Mouse (Mus musculus): ENCODE results near the gene Gtpbp8. TPM values are rescaled to one million over a fixed set of nuclear protein-coding genes. Genes with fewer than 3 reads are reported as not detected.

Gene Gtpbp8
- polyA plus RNA-seq, 1 experiment, result 18.3 TPM

DNA sequence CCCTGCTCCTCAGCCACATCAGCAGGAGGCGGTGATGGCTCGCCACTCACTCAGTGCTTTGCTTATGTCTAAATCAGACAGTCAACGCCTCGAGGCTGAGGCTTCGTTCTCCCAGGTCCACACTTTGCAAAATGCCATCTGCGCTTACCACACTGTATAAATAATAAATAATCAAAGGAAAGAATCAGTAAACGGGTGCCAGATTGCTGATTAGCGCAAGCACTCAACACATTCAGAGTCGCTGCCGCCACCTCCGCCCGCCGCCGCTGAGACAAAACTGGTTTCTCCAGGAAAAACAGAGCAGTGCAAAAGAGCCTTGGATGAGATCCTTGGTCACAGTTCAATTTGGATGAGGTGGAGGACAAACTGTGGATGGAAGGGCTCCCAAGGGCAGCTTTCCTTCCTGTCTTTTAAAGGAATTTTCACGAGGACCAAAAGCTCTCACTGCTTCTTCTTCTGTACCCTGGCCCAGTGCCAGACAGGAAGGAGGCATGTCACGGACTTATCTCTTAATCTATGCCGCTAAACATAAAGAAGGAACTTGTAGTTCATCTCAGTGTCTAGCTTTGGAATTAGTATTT is 54.5 kb downstream of the Gtpbp8 start:
- DNase-seq (ENCODE audit: extremely low spot score in 1 of 2, low spot score in 1 of 2), result peak; percentile 36 to 75

DNA sequence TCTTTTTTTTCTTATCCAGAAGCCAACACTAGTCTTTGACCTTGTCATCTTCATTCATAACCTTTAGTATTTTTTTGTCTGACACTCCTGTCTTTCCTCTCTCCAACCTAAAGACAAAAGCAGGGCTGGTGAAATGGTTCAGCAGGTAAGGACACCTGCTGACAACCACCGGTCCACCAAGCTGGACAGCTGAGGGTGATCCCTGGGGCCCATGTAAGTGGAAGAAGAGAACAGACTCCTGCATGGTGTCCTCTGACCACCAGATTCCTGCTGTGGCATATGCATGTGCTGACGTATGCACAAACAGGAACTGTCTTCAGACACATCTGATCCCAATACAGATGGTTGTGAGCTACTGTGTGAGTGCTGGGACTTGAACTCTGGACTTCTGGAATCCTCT is 55.1 kb downstream of the Gtpbp8 start:
- DNase-seq (ENCODE audit: extremely low spot score in 1 of 2, low spot score in 1 of 2), result no peak

DNA sequence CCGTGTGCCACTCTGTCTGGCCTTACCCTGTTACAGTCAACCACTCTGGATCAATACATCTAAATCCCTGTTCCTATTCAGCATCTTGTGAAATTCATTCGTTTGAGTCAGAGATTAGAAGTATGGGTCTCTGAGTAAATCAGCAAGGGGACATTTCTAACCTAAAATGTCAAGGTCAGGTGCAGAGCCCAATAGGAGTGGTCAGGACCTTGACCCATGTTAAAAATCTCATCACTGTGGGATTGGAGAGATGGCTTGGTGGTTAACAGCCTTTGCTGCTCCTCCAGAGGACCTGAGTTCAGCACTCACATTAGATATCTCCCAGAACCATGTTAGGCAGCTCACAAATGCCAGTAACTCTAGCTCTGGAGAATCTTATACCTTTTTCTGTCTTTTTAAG is 55.7 kb downstream of the Gtpbp8 start:
- no peak for DNase-seq (ENCODE audit: extremely low spot score in 1 of 2, low spot score in 1 of 2)

DNA sequence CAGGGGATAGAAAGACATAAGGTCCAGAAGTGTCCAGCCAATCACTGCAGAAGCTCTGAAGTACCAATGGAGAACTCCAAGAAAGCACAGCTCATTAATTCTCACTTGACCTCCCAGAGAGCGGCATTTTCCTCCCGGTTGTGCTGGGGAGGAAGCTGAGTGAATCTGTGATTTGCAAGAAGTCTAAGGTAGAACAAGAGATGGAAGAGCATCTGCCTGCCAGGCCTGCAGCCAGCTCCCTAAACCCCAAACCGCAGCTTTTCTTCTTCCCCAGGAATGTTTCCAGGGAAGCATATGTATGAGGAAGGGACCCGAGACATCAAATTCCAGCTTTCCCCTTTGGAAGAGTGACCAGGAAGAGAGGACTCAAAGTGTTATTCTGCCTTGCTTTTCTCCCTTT is 57.7 kb downstream of the Gtpbp8 start:
- no peak for DNase-seq (ENCODE audit: extremely low spot score in 1 of 2, low spot score in 1 of 2)

DNA sequence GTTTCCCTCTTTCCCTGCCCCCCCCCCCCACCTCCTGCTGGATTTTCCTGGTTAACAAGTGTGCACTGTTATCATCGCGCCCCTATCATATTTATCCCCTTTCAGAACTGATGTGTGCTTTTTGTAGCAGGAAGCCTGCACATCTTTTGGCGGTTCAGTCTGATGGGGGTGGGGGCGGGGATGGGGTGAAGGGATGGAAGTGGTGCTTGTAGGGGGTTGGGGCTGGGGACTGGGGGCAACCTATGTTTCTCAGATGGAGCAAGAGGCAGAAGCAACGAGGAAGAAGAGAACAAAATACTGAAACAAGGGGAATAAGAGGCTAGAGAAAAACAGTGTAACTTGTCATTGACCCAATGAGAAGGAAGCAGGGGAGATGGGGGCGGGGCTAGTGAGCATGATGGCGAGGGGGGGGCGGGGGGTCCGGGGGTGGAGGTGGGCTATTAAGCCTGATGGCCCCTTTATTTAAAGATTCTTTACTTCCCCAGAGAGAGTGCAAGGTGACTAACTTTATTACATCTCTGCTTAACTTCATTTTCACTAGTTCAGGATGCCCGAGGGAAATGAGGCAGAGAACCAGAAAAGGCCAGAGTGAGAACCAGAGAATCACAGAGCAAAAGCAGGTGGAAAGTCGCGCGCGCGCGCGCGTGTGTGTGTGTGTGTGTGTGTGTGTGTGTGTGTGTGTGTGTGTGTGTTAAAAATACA is 58.3 kb downstream of the Gtpbp8 start:
- no peak for DNase-seq (ENCODE audit: extremely low spot score in 1 of 2, low spot score in 1 of 2)

DNA sequence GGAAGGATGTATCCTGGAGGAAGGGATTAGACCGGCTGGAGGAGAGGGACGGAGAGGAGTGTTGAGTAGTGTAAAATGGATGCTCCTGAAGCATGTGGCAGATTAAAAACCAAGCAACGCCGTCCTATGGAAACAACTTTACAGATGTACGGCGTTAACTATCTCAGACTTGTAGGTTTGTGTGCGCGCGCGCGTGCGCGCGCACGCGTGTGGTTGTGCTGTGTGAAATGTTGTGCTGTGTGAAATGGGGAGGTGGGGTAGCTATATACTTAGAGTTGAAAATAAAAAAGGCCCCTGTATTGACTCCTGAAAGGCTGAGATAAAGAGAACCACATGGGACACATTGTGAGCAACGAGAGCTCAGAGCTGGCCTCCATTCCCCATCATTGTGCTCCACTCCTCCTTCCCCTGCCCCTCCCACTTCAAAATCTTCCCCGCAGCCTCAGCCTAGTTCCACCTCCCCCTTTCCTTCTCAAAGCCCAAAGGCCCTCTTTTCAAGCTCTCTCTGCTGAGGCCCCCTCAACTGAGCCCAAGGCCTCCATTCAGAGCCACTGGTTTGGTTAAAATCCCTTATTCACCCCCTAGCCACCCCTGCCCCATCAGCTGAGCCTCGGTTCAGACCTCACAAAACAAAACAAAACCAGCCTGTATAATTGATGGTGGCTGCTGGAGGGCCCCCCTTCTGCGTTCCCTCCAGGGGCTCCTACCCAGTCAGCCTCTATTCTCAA is 59.0 kb downstream of the Gtpbp8 start:
- DNase-seq (ENCODE audit: extremely low spot score in 1 of 2, low spot score in 1 of 2), result no peak

Other genes starting within 250 kb of the Gtpbp8 start
- 7.9 and 8.5 TPM in 2 replicates for gene Boc, start 187.5 kb downstream of the Gtpbp8 start, polyA plus RNA-seq (2012; rRNA removed)
- gene Nepro, start 22.1 kb downstream of the Gtpbp8 start, polyA plus RNA-seq (2012; rRNA removed), result 3.2 and 3.9 TPM in 2 replicates
- 0.32 and 0.46 TPM in 2 replicates for gene Cd200r1, start 19.4 kb upstream of the Gtpbp8 start, polyA plus RNA-seq (2012; rRNA removed)
- 0.10 and 0.55 TPM in 2 replicates for gene Cd200r4, start 65.4 kb upstream of the Gtpbp8 start, polyA plus RNA-seq (2012; rRNA removed)
- 0.14 TPM in 1 of 2 replicates, not detected in the other for gene Cd200r2, start 120.7 kb upstream of the Gtpbp8 start, polyA plus RNA-seq (2012; rRNA removed)
- gene Cd200r3, start 197.3 kb upstream of the Gtpbp8 start, polyA plus RNA-seq (2012; rRNA removed), result not detected in 2 replicates